Mouse (Mus musculus) MEL (cell line): Measurements from ENCODE around the gene Lama5. TPM values are rescaled to one million over a fixed set of nuclear protein-coding genes. Genes with fewer than 3 reads are reported as not detected.

Source experiments
- DNase-seq: peaks from one replicate; pipeline ENCODE4 v3.0.0; 2011; ENCODE audit warnings: low read depth, low spot score
- H3K27ac ChIP-seq: 2 replicates; pipeline ENCODE4 v1.5.1; 2012; ENCODE audit warnings: low read depth, mild to moderate bottlenecking, control low read depth, low read length, moderate library complexity; ENCODE audit not compliant: control insufficient read depth
- H3K27me3 ChIP-seq, 2 experiments: fragments of 150-350 bp in 1 of 2; sonication (generic) in 1 of 2; 2 replicates each; pipeline ENCODE4 v1.6.1; 2012; ENCODE audit warnings: low read length in 2 of 2, mild to moderate bottlenecking in 2 of 2, improper control_type of control experiment in 1 of 2, moderate library complexity in 1 of 2; ENCODE audit not compliant: insufficient read depth in 2 of 2, control insufficient read depth in 1 of 2
- H3K36me3 ChIP-seq, 2 experiments: 2 replicates each; pipeline ENCODE4 v1.6.1; 2012 to 2014; ENCODE audit warnings: low read length in 2 of 2, improper control_type of control experiment in 1 of 2, inconsistent platforms in 1 of 2, mild to moderate bottlenecking in 1 of 2; ENCODE audit not compliant: insufficient read depth in 2 of 2, control insufficient read depth in 1 of 2
- H3K4me1 ChIP-seq, 2 experiments: fragments of 150-350 bp in 1 of 2; sonication (generic) in 1 of 2; 2 replicates each; pipeline ENCODE4 v1.6.1; 2012; ENCODE audit warnings: low read length in 2 of 2, improper control_type of control experiment in 1 of 2, mild to moderate bottlenecking in 1 of 2; ENCODE audit not compliant: insufficient read depth in 2 of 2, control insufficient read depth in 1 of 2
- H3K4me3 ChIP-seq, 2 experiments: fragments of 150-350 bp in 1 of 2; sonication (generic) in 1 of 2; 2 replicates each; pipeline ENCODE4 v1.5.1; 2012; ENCODE audit warnings: low read depth in 2 of 2, low read length in 2 of 2, mild to moderate bottlenecking in 2 of 2, moderate library complexity in 2 of 2, control low read depth in 1 of 2, improper control_type of control experiment in 1 of 2; ENCODE audit not compliant: control insufficient read depth in 1 of 2, insufficient read depth in 1 of 2
- H3K79me2 ChIP-seq: 2 replicates; pipeline ENCODE4 v1.6.1; 2012; ENCODE audit warnings: mild to moderate bottlenecking, low read length, moderate library complexity; ENCODE audit not compliant: control insufficient read depth, poor library complexity, insufficient read depth
- H3K9ac ChIP-seq: 2 replicates; pipeline ENCODE4 v1.6.1; 2012; ENCODE audit warnings: low read depth, mild to moderate bottlenecking, control low read depth, low read length, moderate library complexity; ENCODE audit not compliant: control insufficient read depth, poor library complexity, severe bottlenecking
- H3K9me3 ChIP-seq: fragments of 150-350 bp; sonication (generic); replicated peaks from 2 replicates; pipeline ENCODE4 v1.6.1; 2012; ENCODE audit warnings: mild to moderate bottlenecking, low read length, improper control_type of control experiment, moderate library complexity; ENCODE audit not compliant: insufficient read depth
- CTCF ChIP-seq, 3 experiments: IDR thresholded peaks in 2 of 3; conservative IDR thresholded peaks in 1 of 3; 2 replicates each; pipeline ENCODE4 v1.5.1; 2011 to 2012; ENCODE audit warnings: low read length in 3 of 3, low read depth in 2 of 3, mild to moderate bottlenecking in 2 of 3, improper control_type of control experiment in 1 of 3, inconsistent platforms in 1 of 3, mixed read lengths in 1 of 3, moderate library complexity in 1 of 3; ENCODE audit not compliant: control insufficient read depth in 1 of 3, insufficient read depth in 1 of 3, poor library complexity in 1 of 3, severe bottlenecking in 1 of 3
- EP300 ChIP-seq, 2 experiments: IDR thresholded peaks; 2 replicates each; pipeline ENCODE4 v1.6.1; 2011; ENCODE audit warnings: improper control_type of control experiment in 2 of 2, low read length in 2 of 2, low read depth in 1 of 2, mild to moderate bottlenecking in 1 of 2
- ETS1 ChIP-seq: IDR thresholded peaks from 2 replicates; pipeline ENCODE4 v1.6.1; 2012; ENCODE audit warnings: low read depth, mild to moderate bottlenecking, inconsistent platforms, low read length, improper control_type of control experiment, moderate library complexity
- GATA1 ChIP-seq: IDR thresholded peaks from 2 replicates; pipeline ENCODE4 v1.6.1; 2011; ENCODE audit warnings: low read depth, low read length, improper control_type of control experiment
- HCFC1 ChIP-seq: IDR thresholded peaks from 2 replicates; pipeline ENCODE4 v1.6.1; 2012; ENCODE audit warnings: low read depth, mild to moderate bottlenecking, inconsistent platforms, low read length, improper control_type of control experiment, moderate library complexity
- JUND ChIP-seq: IDR thresholded peaks from 2 replicates; pipeline ENCODE4 v1.6.1; 2011; ENCODE audit warnings: low read depth, mild to moderate bottlenecking, improper control_type of control experiment, low read length
- MAFK ChIP-seq: IDR thresholded peaks from 2 replicates; pipeline ENCODE4 v1.6.1; 2011; ENCODE audit warnings: low read depth, mild to moderate bottlenecking, low read length, improper control_type of control experiment, borderline replicate concordance
- MAX ChIP-seq: IDR thresholded peaks from 2 replicates; pipeline ENCODE4 v1.6.1; 2011; ENCODE audit warnings: low read length, improper control_type of control experiment
- MAZ ChIP-seq: IDR thresholded peaks from 2 replicates; pipeline ENCODE4 v1.6.1; 2012; ENCODE audit warnings: low read depth, mild to moderate bottlenecking, inconsistent platforms, low read length, improper control_type of control experiment
- MXI1 ChIP-seq: IDR thresholded peaks from 2 replicates; pipeline ENCODE4 v1.6.1; 2011; ENCODE audit warnings: mild to moderate bottlenecking, low read depth, low read length, improper control_type of control experiment
- MYC ChIP-seq: IDR thresholded peaks from 2 replicates; pipeline ENCODE4 v1.6.1; 2011; ENCODE audit warnings: low read depth, mild to moderate bottlenecking, low read length, improper control_type of control experiment, moderate library complexity
- RCOR1 ChIP-seq: IDR thresholded peaks from 2 replicates; pipeline ENCODE4 v1.6.1; 2012; ENCODE audit warnings: low read depth, mild to moderate bottlenecking, inconsistent platforms, low read length, improper control_type of control experiment
- SIN3A ChIP-seq: IDR thresholded peaks from 2 replicates; pipeline ENCODE4 v1.6.1; 2012; ENCODE audit warnings: low read length, improper control_type of control experiment, inconsistent platforms
- TAL1 ChIP-seq: IDR thresholded peaks from 2 replicates; pipeline ENCODE4 v1.6.1; 2012; ENCODE audit warnings: mild to moderate bottlenecking, inconsistent platforms, low read length, moderate library complexity, mixed read lengths
- TCF12 ChIP-seq: IDR thresholded peaks from 2 replicates; pipeline ENCODE4 v1.6.1; 2014; ENCODE audit warnings: low read depth, mild to moderate bottlenecking, inconsistent platforms, low read length, improper control_type of control experiment, moderate library complexity
- ZNF384 ChIP-seq: IDR thresholded peaks from 2 replicates; pipeline ENCODE4 v1.6.1; 2012; ENCODE audit warnings: low read depth, mild to moderate bottlenecking, inconsistent platforms, low read length, improper control_type of control experiment
- polyA plus RNA-seq, 2 experiments: library from polyadenylated mRNA; stranded (reverse) in 1 of 2; unstranded in 1 of 2; fragments of >175 nt in 1 of 2; fragments of >200 nt in 1 of 2; gene quantifications; 2 replicates each; pipeline versions ENCODE4 v1.2.1 to v1.2.4; 2012; ENCODE audit warnings: low replicate concordance in 2 of 2, low read depth in 1 of 2; ENCODE audit not compliant: insufficient read length in 2 of 2, insufficient read depth in 1 of 2, missing spikeins in 1 of 2
- total RNA-seq: library from RNA; depleted of rRNA; stranded (reverse); fragments of 300-350 nt; gene quantifications from 2 replicates; pipeline ENCODE4 v1.2.3, GENCODE M21; 2012

Lama5 gene
- total and polyA plus RNA-seq, 3 experiments = 6.1 to 14.6 TPM; not detected in 1

DNA sequence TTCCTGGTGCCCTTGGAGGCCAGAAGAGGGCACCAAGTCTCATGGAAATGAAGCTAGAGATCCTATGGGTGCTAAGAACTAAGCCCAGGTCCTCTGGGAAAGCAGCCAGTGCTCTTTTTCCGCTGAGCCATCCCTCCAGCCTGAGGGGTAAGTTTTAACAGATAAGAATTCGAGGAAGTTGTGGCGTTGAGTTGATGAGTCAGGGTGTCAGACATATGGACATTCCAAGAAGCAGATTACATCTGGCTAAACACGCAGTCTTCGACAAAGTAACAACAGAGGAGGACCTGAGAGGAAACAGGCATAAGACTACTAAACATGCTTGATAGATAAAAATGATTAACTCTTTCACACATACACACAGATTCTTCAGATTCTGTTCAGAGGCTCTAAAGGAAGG, 12.9 kb upstream of the Lama5 start:
- Histone ChIP-seq H3K27me3 (no peaks in the 10 kb centered on the region), H3K4me1 (peaks cover 9 to 34% of the 10 kb centered on the region in 2 experiments), H3K9me3 (no peaks in the 10 kb centered on the region), H3K36me3 (peaks cover 0 to 24% of the 10 kb centered on the region in 2 experiments; a peak in 2 of 4 replicates), H3K9ac (no peak overlapping the region), H3K4me3 (no peak overlapping the region), H3K79me2 (no peaks in the 10 kb centered on the region), H3K27ac (peak overlapping the region; percentile 56)
- TF ChIP-seq MAZ (0 out of 2 replicates have a peak, but pooled peaks have one; percentile 23), MXI1 (no peak), TAL1 (peak; percentile 73), GATA1 (peak; percentile 81), MYC (peak; percentile 59; the same call in 1 of the 2 replicates), SIN3A (peak; percentile 46; the same call in 1 of the 2 replicates), TCF12 (peak; percentile 67), RCOR1 (peak; percentile 38; the same call in 1 of the 2 replicates), CTCF (IDR thresholded peaks at IDR 0.05 in 2 of 3, conservative IDR thresholded peaks at IDR 0.05 in 1 of 3; ENCODE audit: control insufficient read depth in 1 of 3, insufficient read depth in 1 of 3, low read depth in 2 of 3, low read length in 3 of 3, poor library complexity in 1 of 3, severe bottlenecking in 1 of 3) (peak in 1 of 3 experiments; percentile 7; a peak in 1 of 6 replicates), EP300 (IDR thresholded peaks at IDR 0.05; ENCODE audit: low read depth in 1 of 2, low read length in 2 of 2) (peak; percentile 79 to 80), JUND (peak; percentile 66; the same call in 1 of the 2 replicates), MAFK (peak; percentile 33; the same call in 1 of the 2 replicates), HCFC1 (no peak), ETS1 (peak; percentile 93), ZNF384 (no peak), MAX (peak; percentile 51; the same call in 1 of the 2 replicates)
- peak; percentile 79 for DNase-seq

DNA sequence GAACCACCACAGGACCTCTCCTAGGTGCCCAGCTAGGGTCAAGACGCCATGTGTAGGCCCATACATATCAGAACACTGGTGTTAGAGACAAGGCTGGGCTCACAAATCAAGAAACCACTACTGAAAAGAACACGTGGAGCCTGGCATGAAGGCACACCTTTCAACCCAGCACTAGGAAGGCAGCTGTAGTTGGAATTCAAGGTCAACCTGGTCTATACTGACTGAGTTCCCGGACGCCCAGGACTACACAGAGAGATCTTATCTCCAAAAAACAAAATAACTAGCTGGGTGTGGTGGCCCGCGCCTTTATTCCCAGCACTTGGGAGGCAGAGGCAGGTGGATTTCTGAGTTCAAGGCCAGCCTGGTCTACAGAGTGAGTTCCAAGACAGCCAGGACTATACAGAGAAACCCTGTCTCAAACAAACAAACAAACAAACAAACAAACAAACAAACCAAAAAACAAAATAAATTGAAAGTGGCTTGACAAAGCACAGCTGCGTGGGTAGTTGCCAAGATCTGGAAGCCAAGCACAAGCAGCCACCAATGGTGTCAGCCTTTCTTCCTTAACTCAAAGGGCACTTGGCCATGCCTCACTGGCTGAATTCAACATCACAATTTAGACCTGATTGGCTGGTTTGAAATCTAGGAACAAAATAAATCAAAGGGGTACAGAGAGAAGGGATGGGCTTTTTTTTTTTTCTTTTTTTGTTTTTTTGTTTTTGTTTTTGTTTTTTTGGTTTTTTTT, 12.1 kb upstream of the Lama5 start:
- H3K27ac ChIP-seq = peak overlapping the region; percentile 52
- H3K4me1 ChIP-seq = peaks cover 9 to 34% of the 10 kb centered on the region in 2 experiments
- H3K9ac ChIP-seq = no peak overlapping the region
- TF ChIP-seq CTCF (IDR thresholded peaks at IDR 0.05 in 2 of 3, conservative IDR thresholded peaks at IDR 0.05 in 1 of 3; ENCODE audit: control insufficient read depth in 1 of 3, insufficient read depth in 1 of 3, low read depth in 2 of 3, low read length in 3 of 3, poor library complexity in 1 of 3, severe bottlenecking in 1 of 3) (no peak), ZNF384 (peak; percentile 15; the same call in 1 of the 2 replicates)
- H3K4me3 ChIP-seq = no peak overlapping the region
- H3K9me3 ChIP-seq = no peaks in the 10 kb centered on the region
- H3K79me2 ChIP-seq = no peaks in the 10 kb centered on the region
- DNase-seq = no peak
- H3K36me3 ChIP-seq = peaks cover 0 to 24% of the 10 kb centered on the region in 2 experiments; a peak in 2 of 4 replicates
- H3K27me3 ChIP-seq = no peaks in the 10 kb centered on the region
